8 mouse cellular contexts compared by ENCODE assay signal in genomic region chr2:164443051-164443437, GRCm38 (mm10). TPM values are rescaled to one million over a fixed set of nuclear protein-coding genes. Genes with fewer than 3 reads are reported as not detected.
A peak's percentile ranks its signal among the peaks of the same experiment; 100 is the strongest.
DNase-seq lines count a peak whose midpoint lies in the region; ATAC-seq and TF ChIP-seq lines count a peak whose summit lies in the region.

No protein-coding gene starts in this region.

- peak; percentile 29 to 38 for DNase-seq in cerebellum, adult 18-20 months
- DNase-seq in cerebellum, adult 11-12 months = no peak
- peak; percentile 84 for DNase-seq in embryonic facial prominence, embryonic 11.5 days (ENCODE audit: low spot score)
- peak; percentile 82 for DNase-seq in heart, adult 8-10 months (ENCODE audit: low spot score)
- peak; percentile 93 for DNase-seq in kidney, adult 8-10 months
- peak; percentile 87 for DNase-seq in liver, adult 2 months (ENCODE audit: extremely low read depth, low read depth, low spot score)
- peak; percentile 76 for DNase-seq in midbrain, postnatal 0 days (ENCODE audit: low spot score)
- peak; percentile 54 to 77 for DNase-seq in spleen, postnatal 10 days (ENCODE audit: low spot score in 2 of 2)

- H3K4me2 ChIP-seq in embryonic facial prominence, embryonic 11.5 days (ENCODE audit: low read depth, low read length) = peak overlapping the region; percentile 84
- peak overlapping the region; percentile 81 for H3K4me2 ChIP-seq in midbrain, postnatal 0 days (ENCODE audit: low read depth, low read length, poor library complexity, severe bottlenecking)

- H3K79me2 ChIP-seq in liver, adult 2 months (ENCODE audit: control insufficient read depth, insufficient read depth, low read length) = peaks cover 27% of the 10 kb centered on the region

- under 1% methylated on average over 26 of the region's 26 CpGs for WGBS in embryonic facial prominence, embryonic 11.5 days
- 2% methylated on average over 26 of the region's 26 CpGs for WGBS in liver, adult 2 months
- WGBS in midbrain, postnatal 0 days = 1% methylated on average over 26 of the region's 26 CpGs

- ATAC-seq in embryonic facial prominence, embryonic 11.5 days (replicated peaks; ENCODE audit: insufficient number of reproducible peaks, low FRiP score, low TSS enrichment, low read depth) = peak; percentile 84
- ATAC-seq in midbrain, postnatal 0 days (ENCODE audit: low FRiP score) = peak; percentile 88

- H3K9me3 ChIP-seq in embryonic facial prominence, embryonic 11.5 days (replicated peaks; ENCODE audit: control insufficient read depth, low read length) = no peaks in the 10 kb centered on the region
- H3K9me3 ChIP-seq in midbrain, postnatal 0 days (ENCODE audit: low read length) = no peaks in the 10 kb centered on the region

- H3K9ac ChIP-seq in embryonic facial prominence, embryonic 11.5 days (replicated peaks; ENCODE audit: low read length) = peak overlapping the region; percentile 70
- peak overlapping the region; percentile 91 for H3K9ac ChIP-seq in liver, adult 2 months (ENCODE audit: low read depth, low read length)
- H3K9ac ChIP-seq in midbrain, postnatal 0 days (replicated peaks; ENCODE audit: low read length, poor library complexity, severe bottlenecking) = peak overlapping the region; percentile 62

- H3K27me3 ChIP-seq in embryonic facial prominence, embryonic 11.5 days (ENCODE audit: control insufficient read depth, insufficient read depth, low read length) = no peaks in the 10 kb centered on the region
- no peaks in the 10 kb centered on the region for H3K27me3 ChIP-seq in liver, adult 2 months (ENCODE audit: control insufficient read depth, insufficient read depth, low read length)
- H3K27me3 ChIP-seq in midbrain, postnatal 0 days (ENCODE audit: insufficient read depth, low read length) = peaks cover 14% of the 10 kb centered on the region; the same call in 1 of the 2 replicates

- no peaks in the 10 kb centered on the region; the same call in 1 of the 2 replicates for H3K4me1 ChIP-seq in embryonic facial prominence, embryonic 11.5 days (ENCODE audit: control insufficient read depth, insufficient read depth, low read length)
- peaks cover 7% of the 10 kb centered on the region for H3K4me1 ChIP-seq in liver, adult 2 months (ENCODE audit: control insufficient read depth, insufficient read depth, low read length)
- H3K4me1 ChIP-seq in midbrain, postnatal 0 days (ENCODE audit: insufficient read depth, low read length) = peaks cover 6% of the 10 kb centered on the region; the same call in 1 of the 2 replicates

- TF ChIP-seq CTCF in liver, adult 2 months (IDR thresholded peaks at IDR 0.05; ENCODE audit: low read depth, low read length) = no peak; the same call in 1 of the 2 replicates
- TF ChIP-seq CTCF in midbrain, postnatal 0 days (IDR thresholded peaks at IDR 0.05) = peak; percentile 44

- H3K4me3 ChIP-seq in embryonic facial prominence, embryonic 11.5 days (ENCODE audit: low read depth, low read length) = peak overlapping the region; percentile 55
- H3K4me3 ChIP-seq in liver, adult 2 months (ENCODE audit: insufficient read depth, low read depth, low read length) = peak overlapping the region; percentile 75
- H3K4me3 ChIP-seq in midbrain, postnatal 0 days (ENCODE audit: low read depth, low read length) = peak overlapping the region; percentile 46

- H3K27ac ChIP-seq in embryonic facial prominence, embryonic 11.5 days (replicated peaks; ENCODE audit: low read depth, low read length) = no peak overlapping the region
- H3K27ac ChIP-seq in liver, adult 2 months (replicated peaks; ENCODE audit: insufficient read depth, low read depth, low read length) = peak overlapping the region; percentile 80
- H3K27ac ChIP-seq in midbrain, postnatal 0 days (ENCODE audit: low read depth, low read length) = no peak overlapping the region; the same call in 1 of the 2 replicates

- TF ChIP-seq POLR2A in liver, adult 2 months (IDR thresholded peaks at IDR 0.05; ENCODE audit: extremely low read depth, insufficient read depth, low read length) = peak; percentile 99

- no peaks in the 10 kb centered on the region for H3K36me3 ChIP-seq in embryonic facial prominence, embryonic 11.5 days (replicated peaks; ENCODE audit: control insufficient read depth, insufficient read depth, low read depth, low read length)
- peaks cover 15% of the 10 kb centered on the region; the same call in 1 of the 2 replicates for H3K36me3 ChIP-seq in liver, adult 2 months (ENCODE audit: control insufficient read depth, insufficient read depth, low read length)
- H3K36me3 ChIP-seq in midbrain, postnatal 0 days (ENCODE audit: insufficient read depth, low read length) = no peaks in the 10 kb centered on the region

RNA-seq across cellular contexts. Expression of gene Sdc4, which starts 0.6 kb away (rescaled TPM):
- 19.2 and 24.1 TPM in 2 replicates for polyA plus RNA-seq in embryonic facial prominence, embryonic 11.5 days (2014; fragmentation: Nextera tagmentation; extraction: Ambion mirVana)
- 10 to 100 TPM; 14.9 to 23.0 (median 20.7) TPM for total RNA-seq in heart, adult 8-10 months (2022)
- 511 and 573 TPM in 2 replicates for total RNA-seq in liver, adult 2 months (2014; rRNA removed)
- 178 and 182 TPM in 2 replicates for polyA plus RNA-seq in liver, adult 2 months (2012; rRNA removed)
- total RNA-seq in midbrain, postnatal 0 days (2014; rRNA removed) = 13.8 and 20.3 TPM in 2 replicates
- polyA plus RNA-seq in midbrain, postnatal 0 days (2015; fragmentation: Nextera tagmentation; extraction: Ambion mirVana) = 18.3 and 19.3 TPM in 2 replicates

RNA-seq across cellular contexts. Expression of gene Sys1, which starts 13.7 kb away (rescaled TPM):
- 53.3 and 58.3 TPM in 2 replicates for polyA plus RNA-seq in embryonic facial prominence, embryonic 11.5 days (2014; fragmentation: Nextera tagmentation; extraction: Ambion mirVana)
- total RNA-seq in heart, adult 8-10 months (2022) = 10 to 100 TPM; 25.2 to 28.5 (median 25.8) TPM
- total RNA-seq in liver, adult 2 months (2014; rRNA removed) = 33.7 and 40.9 TPM in 2 replicates
- polyA plus RNA-seq in liver, adult 2 months (2012; rRNA removed) = 145 and 157 TPM in 2 replicates
- 194 and 206 TPM in 2 replicates for total RNA-seq in midbrain, postnatal 0 days (2014; rRNA removed)
- polyA plus RNA-seq in midbrain, postnatal 0 days (2015; fragmentation: Nextera tagmentation; extraction: Ambion mirVana) = 103 and 108 TPM in 2 replicates

RNA-seq across cellular contexts. Expression of gene Gm20458, which starts 17.7 kb away (rescaled TPM):
- 2.6 and 4.3 TPM in 2 replicates for polyA plus RNA-seq in embryonic facial prominence, embryonic 11.5 days (2014; fragmentation: Nextera tagmentation; extraction: Ambion mirVana)
- 1 to 10 TPM; 3.6 to 6.7 (median 5.5) TPM for total RNA-seq in heart, adult 8-10 months (2022)
- 0.46 TPM in 1 of 2 replicates, not detected in the other for total RNA-seq in liver, adult 2 months (2014; rRNA removed)
- 11.7 and 14.2 TPM in 2 replicates for polyA plus RNA-seq in liver, adult 2 months (2012; rRNA removed)
- 4.7 and 15.0 TPM in 2 replicates for total RNA-seq in midbrain, postnatal 0 days (2014; rRNA removed)
- 6.9 and 7.2 TPM in 2 replicates for polyA plus RNA-seq in midbrain, postnatal 0 days (2015; fragmentation: Nextera tagmentation; extraction: Ambion mirVana)

RNA-seq across cellular contexts. Expression of gene Trp53tg5, which starts 30.5 kb away (rescaled TPM):
- polyA plus RNA-seq in embryonic facial prominence, embryonic 11.5 days (2014; fragmentation: Nextera tagmentation; extraction: Ambion mirVana) = not detected in 2 replicates
- not detected for total RNA-seq in heart, adult 8-10 months (2022)
- not detected in 2 replicates for total RNA-seq in liver, adult 2 months (2014; rRNA removed)
- polyA plus RNA-seq in liver, adult 2 months (2012; rRNA removed) = not detected in 2 replicates
- not detected in 2 replicates for total RNA-seq in midbrain, postnatal 0 days (2014; rRNA removed)
- polyA plus RNA-seq in midbrain, postnatal 0 days (2015; fragmentation: Nextera tagmentation; extraction: Ambion mirVana) = not detected in 2 replicates

RNA-seq across cellular contexts. Expression of gene Matn4, which starts 38.1 kb away (rescaled TPM):
- 1.2 and 1.3 TPM in 2 replicates for polyA plus RNA-seq in embryonic facial prominence, embryonic 11.5 days (2014; fragmentation: Nextera tagmentation; extraction: Ambion mirVana)
- total RNA-seq in heart, adult 8-10 months (2022) = under 1 TPM; 0.25 to 0.50 (median 0.29) TPM
- 0.07 and 0.09 TPM in 2 replicates for total RNA-seq in liver, adult 2 months (2014; rRNA removed)
- polyA plus RNA-seq in liver, adult 2 months (2012; rRNA removed) = 0.04 and 0.05 TPM in 2 replicates
- total RNA-seq in midbrain, postnatal 0 days (2014; rRNA removed) = 1.9 and 2.0 TPM in 2 replicates
- 1.9 and 2.1 TPM in 2 replicates for polyA plus RNA-seq in midbrain, postnatal 0 days (2015; fragmentation: Nextera tagmentation; extraction: Ambion mirVana)

Comparison
In these comparisons a context has a peak if more than half of its experiments do, and no peak if none do; other contexts are left out.
1. RNA of gene Sdc4, which starts 0.6 kb away (total RNA-seq): 511 to 573 TPM in liver, adult 2 months; 14.9 to 23.0 TPM in heart, adult 8-10 months and 13.8 to 20.3 TPM in midbrain, postnatal 0 days; every median in the first group is over 10 times any median in the second.
2. Peak in every context shown above with its lines, with median percentiles within 50 percentile points of each other: H3K4me3 ChIP-seq and H3K9ac ChIP-seq.